Mouse (Mus musculus) kidney, embryonic 14.5 days (tissue): ENCODE results near the gene Rplp0. TPM values are rescaled to one million over a fixed set of nuclear protein-coding genes. Genes with fewer than 3 reads are reported as not detected.

Source experiments
- microRNA-seq: library from miRNA; unstranded; fragments of <30 nt; microRNA quantifications from one replicate; pipeline ENCODE4, GENCODE M21; 2016
- polyA plus RNA-seq: library from polyadenylated mRNA; unstranded; fragments of >200 nt; fragmentation: Nextera tagmentation; extraction: Ambion mirVana; gene quantifications from 2 replicates; pipeline ENCODE4 v1.2.1, GENCODE M21; 2014

Rplp0 gene
- polyA plus RNA-seq, 1 experiment from 2014 or later, result 1,879 TPM

Small RNA genes lying within 50 kb of the gene (microRNA-seq; reads per million reads assigned to microRNA genes)
- gene Mir7029, result not detected

Other genes with a start within 250 kb of the Rplp0 start
- 320 and 334 TPM in 2 replicates for gene Srsf9, start 232.3 kb upstream of the Rplp0 start, polyA plus RNA-seq
- 35.8 and 36.9 TPM in 2 replicates for gene Gatc, start 218.3 kb upstream of the Rplp0 start, polyA plus RNA-seq
- 56.2 and 62.2 TPM in 2 replicates for gene Triap1, start 218.2 kb upstream of the Rplp0 start, polyA plus RNA-seq
- 911 and 1,119 TPM in 2 replicates for gene Cox6a1, start 210.5 kb upstream of the Rplp0 start, polyA plus RNA-seq
- gene Msi1, start 129.9 kb upstream of the Rplp0 start, polyA plus RNA-seq, result 26.2 and 34.0 TPM in 2 replicates
- 0.46 and 0.57 TPM in 2 replicates for gene Pla2g1b, start 93.2 kb upstream of the Rplp0 start, polyA plus RNA-seq
- gene Sirt4, start 74.7 kb upstream of the Rplp0 start, polyA plus RNA-seq, result 16.4 and 20.9 TPM in 2 replicates
- 21.9 and 22.4 TPM in 2 replicates for gene Pxn, start 52.8 kb upstream of the Rplp0 start, polyA plus RNA-seq
- gene Gcn1l1, start 5.8 kb downstream of the Rplp0 start, polyA plus RNA-seq, result 44.3 and 56.0 TPM in 2 replicates
- gene Rab35, start 72.4 kb downstream of the Rplp0 start, polyA plus RNA-seq, result 17.7 and 18.6 TPM in 2 replicates
- gene Bicdl1, start 172.2 kb downstream of the Rplp0 start, polyA plus RNA-seq, result 10.5 and 10.8 TPM in 2 replicates